Mouse (Mus musculus): ENCODE measurements around the gene Lgals8. TPM values are rescaled to one million over a fixed set of nuclear protein-coding genes. Genes with fewer than 3 reads are reported as not detected.

Gene Lgals8
- polyA plus RNA-seq, 1 experiment from 2014 or later: 11.3 TPM

- Histone ChIP-seq H3K4me3 (replicated peaks) (no peak overlapping the region), H3K4me1 (no peaks in the 10 kb centered on the region), H3K36me3 (replicated peaks) (no peaks in the 10 kb centered on the region), H3K4me2 (no peak overlapping the region), H3K27ac (no peak overlapping the region), H3K27me3 (no peaks in the 10 kb centered on the region), H3K9me3 (no peaks in the 10 kb centered on the region), H3K9ac (no peak overlapping the region)
- ATAC-seq (ENCODE audit: low FRiP score): no peak
- WGBS: 78% methylated on average over 7 of the region's 7 CpGs
Measured at GRCm38 (mm10) chr13:12454686-12455390, 9.9 kb downstream of the Lgals8 start.

DNA sequence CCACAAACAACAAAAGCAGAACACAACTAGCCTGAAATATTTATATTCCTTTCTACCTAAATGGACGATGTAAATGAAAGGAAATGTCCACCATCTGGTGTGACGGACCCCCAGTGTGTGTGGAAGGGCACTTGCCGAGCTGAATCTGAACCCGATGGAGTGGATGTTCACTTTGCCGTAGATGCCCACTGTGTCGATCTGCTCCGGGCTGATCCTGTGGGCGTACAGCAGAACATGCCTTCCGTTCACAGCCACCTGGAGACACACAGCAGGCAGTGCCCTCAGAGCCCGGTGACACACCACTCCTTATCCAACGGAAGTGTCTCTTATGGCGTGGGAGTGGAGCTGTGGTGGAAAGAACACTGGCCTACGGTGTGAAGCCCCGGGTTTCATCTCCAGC, 11.6 kb downstream of the Lgals8 start:
- no peak overlapping the region for H3K9ac ChIP-seq
- H3K4me3 ChIP-seq (replicated peaks): no peak overlapping the region
- ATAC-seq (ENCODE audit: low FRiP score): no peak
- no peak overlapping the region for H3K27ac ChIP-seq
- H3K4me1 ChIP-seq: no peaks in the 10 kb centered on the region
- WGBS: 90% methylated on average over 14 of the region's 14 CpGs
- H3K9me3 ChIP-seq: no peaks in the 10 kb centered on the region
- no peaks in the 10 kb centered on the region for H3K27me3 ChIP-seq
- H3K4me2 ChIP-seq: no peak overlapping the region
- no peaks in the 10 kb centered on the region for H3K36me3 ChIP-seq (replicated peaks)

- Histone ChIP-seq H3K36me3 (replicated peaks) (peaks cover 42% of the 10 kb centered on the region), H3K9ac (no peak overlapping the region), H3K27ac (no peak overlapping the region), H3K4me2 (no peak overlapping the region), H3K9me3 (no peaks in the 10 kb centered on the region), H3K27me3 (no peaks in the 10 kb centered on the region), H3K4me1 (no peaks in the 10 kb centered on the region), H3K4me3 (replicated peaks) (no peak overlapping the region)
- no peak for ATAC-seq (ENCODE audit: low FRiP score)
- 80% methylated on average over 2 of the region's 2 CpGs for WGBS
Measured at GRCm38 (mm10) chr13:12442008-12442587, 22.6 kb downstream of the Lgals8 start.

- WGBS: 90% methylated on average over 6 of the region's 6 CpGs
- H3K36me3 ChIP-seq (replicated peaks): peaks cover 53% of the 10 kb centered on the region
Measured at GRCm38 (mm10) chr13:12440813-12441212, 23.9 kb downstream of the Lgals8 start.

GRCm38 (mm10) chr13:12439586-12439985, 25.2 kb downstream of the Lgals8 start:
- Histone ChIP-seq H3K4me3 (replicated peaks) (no peak overlapping the region), H3K36me3 (replicated peaks) (peaks cover 66% of the 10 kb centered on the region), H3K4me2 (no peak overlapping the region), H3K27ac (no peak overlapping the region), H3K9ac (no peak overlapping the region), H3K27me3 (no peaks in the 10 kb centered on the region), H3K4me1 (no peaks in the 10 kb centered on the region), H3K9me3 (no peaks in the 10 kb centered on the region)
- no peak for ATAC-seq (ENCODE audit: low FRiP score)
- 96% methylated on average over 3 of the region's 3 CpGs for WGBS

More at GRCm38 (mm10) chr13:12440813-12441212, 23.9 kb downstream of the Lgals8 start:
- Histone ChIP-seq H3K9me3 (no peaks in the 10 kb centered on the region), H3K4me2 (no peak overlapping the region), H3K4me3 (replicated peaks) (no peak overlapping the region), H3K27me3 (no peaks in the 10 kb centered on the region), H3K4me1 (no peaks in the 10 kb centered on the region), H3K27ac (no peak overlapping the region), H3K9ac (no peak overlapping the region)
- no peak for ATAC-seq (ENCODE audit: low FRiP score)

DNA sequence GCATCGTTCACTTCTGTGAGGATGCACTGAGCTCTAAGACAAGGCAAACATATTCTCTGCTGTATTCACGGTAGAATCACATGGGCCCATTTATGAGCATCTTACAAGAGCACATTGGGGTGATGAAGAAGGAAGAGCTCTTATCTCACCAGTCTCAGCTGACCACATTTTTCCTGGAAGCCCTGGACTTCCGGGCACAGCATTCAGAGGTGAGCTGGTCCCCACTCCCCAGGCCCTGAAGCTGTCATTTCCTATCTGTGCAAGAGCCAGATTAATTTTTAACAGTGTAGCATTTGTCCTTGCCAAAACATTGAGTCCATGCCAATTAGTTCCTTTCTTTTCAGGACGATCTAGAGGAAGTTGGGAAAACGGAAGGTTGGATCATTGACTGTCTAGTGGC, 30.9 kb downstream of the Lgals8 start:
- no peaks in the 10 kb centered on the region for H3K27me3 ChIP-seq
- no peak for ATAC-seq (ENCODE audit: low FRiP score)
- H3K27ac ChIP-seq: no peak overlapping the region
- H3K9me3 ChIP-seq: no peaks in the 10 kb centered on the region
- WGBS: 94% methylated on average over 5 of the region's 5 CpGs
- no peak overlapping the region for H3K4me2 ChIP-seq
- peaks cover 89% of the 10 kb centered on the region for H3K36me3 ChIP-seq (replicated peaks)
- H3K4me3 ChIP-seq (replicated peaks): no peak overlapping the region
- H3K9ac ChIP-seq: no peak overlapping the region
- no peaks in the 10 kb centered on the region for H3K4me1 ChIP-seq

- Histone ChIP-seq H3K4me2 (no peak overlapping the region), H3K36me3 (replicated peaks) (peaks cover 89% of the 10 kb centered on the region), H3K9ac (no peak overlapping the region), H3K4me1 (no peaks in the 10 kb centered on the region), H3K27ac (no peak overlapping the region), H3K27me3 (no peaks in the 10 kb centered on the region), H3K4me3 (replicated peaks) (no peak overlapping the region), H3K9me3 (no peaks in the 10 kb centered on the region)
- ATAC-seq (ENCODE audit: low FRiP score): no peak
- WGBS: 95% methylated on average over 13 of the region's 13 CpGs
Measured at GRCm38 (mm10) chr13:12428556-12428955, 36.2 kb downstream of the Lgals8 start.

DNA sequence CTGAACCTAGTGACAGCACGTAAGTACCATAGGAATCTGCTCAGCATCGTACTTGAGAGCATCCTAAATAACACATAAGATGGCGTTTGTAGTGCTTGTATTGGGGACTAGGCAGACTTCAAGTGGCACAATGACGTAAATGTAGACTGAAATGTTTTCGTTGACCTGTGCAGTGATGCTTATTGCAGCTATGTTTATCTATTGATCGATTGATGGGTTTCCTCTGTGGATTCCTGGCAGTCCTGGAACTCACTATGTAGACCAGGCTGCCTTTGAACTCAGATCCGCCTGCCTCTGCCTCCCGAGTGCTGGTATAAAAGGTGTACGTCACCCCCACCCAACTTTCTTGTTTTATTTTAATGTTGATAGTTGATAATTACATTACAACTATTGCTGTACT, 44.1 kb downstream of the Lgals8 start:
- 97% methylated on average over 9 of the region's 9 CpGs for WGBS
- Histone ChIP-seq H3K4me1 (no peaks in the 10 kb centered on the region), H3K4me3 (replicated peaks) (no peak overlapping the region), H3K36me3 (replicated peaks) (peaks cover 88% of the 10 kb centered on the region), H3K4me2 (no peak overlapping the region), H3K27me3 (no peaks in the 10 kb centered on the region), H3K9ac (no peak overlapping the region), H3K27ac (no peak overlapping the region), H3K9me3 (no peaks in the 10 kb centered on the region)
- no peak for ATAC-seq (ENCODE audit: low FRiP score)

GRCm38 (mm10) chr13:12412016-12412415, 52.7 kb downstream of the Lgals8 start:
- Histone ChIP-seq H3K9me3 (no peaks in the 10 kb centered on the region), H3K9ac (no peak overlapping the region), H3K27ac (no peak overlapping the region), H3K4me2 (no peak overlapping the region), H3K36me3 (replicated peaks) (peaks cover 68% of the 10 kb centered on the region), H3K4me1 (no peaks in the 10 kb centered on the region), H3K4me3 (replicated peaks) (no peak overlapping the region), H3K27me3 (no peaks in the 10 kb centered on the region)
- no peak for ATAC-seq (ENCODE audit: low FRiP score)
- WGBS: 93% methylated on average over 8 of the region's 8 CpGs

- H3K4me1 ChIP-seq: no peaks in the 10 kb centered on the region
- ATAC-seq (ENCODE audit: low FRiP score): no peak
- peaks cover 56% of the 10 kb centered on the region for H3K36me3 ChIP-seq (replicated peaks)
- H3K27ac ChIP-seq: no peak overlapping the region
- no peak overlapping the region for H3K4me2 ChIP-seq
- H3K9me3 ChIP-seq: no peaks in the 10 kb centered on the region
- 78% methylated on average over 9 of the region's 9 CpGs for WGBS
- no peak overlapping the region for H3K4me3 ChIP-seq (replicated peaks)
- H3K27me3 ChIP-seq: no peaks in the 10 kb centered on the region
- H3K9ac ChIP-seq: no peak overlapping the region
Measured at GRCm38 (mm10) chr13:12408343-12409066, 56.2 kb downstream of the Lgals8 start.

DNA sequence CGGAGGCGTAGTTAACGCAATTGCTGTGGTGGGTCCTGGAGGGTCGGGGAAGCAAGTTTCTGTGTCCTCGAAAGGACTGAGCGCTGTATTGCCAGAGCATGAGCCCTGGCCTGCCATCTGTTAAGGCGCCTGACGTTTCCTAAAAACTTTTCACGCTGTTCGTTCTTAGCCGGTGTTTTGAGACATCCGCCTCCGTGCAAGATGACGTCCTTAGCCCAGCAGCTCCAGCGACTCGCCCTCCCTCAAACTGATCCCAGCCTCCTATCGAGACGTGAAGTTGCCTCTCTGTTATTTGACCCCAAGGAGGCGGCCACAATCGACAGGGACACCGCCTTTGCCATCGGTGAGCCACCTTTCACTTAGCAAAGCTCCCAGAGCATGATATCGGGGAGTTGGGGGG, 69.2 kb downstream of the Lgals8 start:
- peak; percentile 10; the same call in 1 of the 2 replicates for ATAC-seq (ENCODE audit: low FRiP score)
- H3K4me1 ChIP-seq: peaks cover 9% of the 10 kb centered on the region
- H3K27me3 ChIP-seq: peaks cover 11% of the 10 kb centered on the region
- peak overlapping the region; percentile 94 for H3K4me2 ChIP-seq
- peak overlapping the region; percentile 89 for H3K4me3 ChIP-seq (replicated peaks)
- H3K9ac ChIP-seq: peak overlapping the region; percentile 69
- no peak overlapping the region for H3K27ac ChIP-seq
- H3K36me3 ChIP-seq (replicated peaks): peaks cover 15% of the 10 kb centered on the region
- no peaks in the 10 kb centered on the region for H3K9me3 ChIP-seq
- under 1% methylated on average over 23 of the region's 23 CpGs for whole genome bisulfite sequencing

DNA sequence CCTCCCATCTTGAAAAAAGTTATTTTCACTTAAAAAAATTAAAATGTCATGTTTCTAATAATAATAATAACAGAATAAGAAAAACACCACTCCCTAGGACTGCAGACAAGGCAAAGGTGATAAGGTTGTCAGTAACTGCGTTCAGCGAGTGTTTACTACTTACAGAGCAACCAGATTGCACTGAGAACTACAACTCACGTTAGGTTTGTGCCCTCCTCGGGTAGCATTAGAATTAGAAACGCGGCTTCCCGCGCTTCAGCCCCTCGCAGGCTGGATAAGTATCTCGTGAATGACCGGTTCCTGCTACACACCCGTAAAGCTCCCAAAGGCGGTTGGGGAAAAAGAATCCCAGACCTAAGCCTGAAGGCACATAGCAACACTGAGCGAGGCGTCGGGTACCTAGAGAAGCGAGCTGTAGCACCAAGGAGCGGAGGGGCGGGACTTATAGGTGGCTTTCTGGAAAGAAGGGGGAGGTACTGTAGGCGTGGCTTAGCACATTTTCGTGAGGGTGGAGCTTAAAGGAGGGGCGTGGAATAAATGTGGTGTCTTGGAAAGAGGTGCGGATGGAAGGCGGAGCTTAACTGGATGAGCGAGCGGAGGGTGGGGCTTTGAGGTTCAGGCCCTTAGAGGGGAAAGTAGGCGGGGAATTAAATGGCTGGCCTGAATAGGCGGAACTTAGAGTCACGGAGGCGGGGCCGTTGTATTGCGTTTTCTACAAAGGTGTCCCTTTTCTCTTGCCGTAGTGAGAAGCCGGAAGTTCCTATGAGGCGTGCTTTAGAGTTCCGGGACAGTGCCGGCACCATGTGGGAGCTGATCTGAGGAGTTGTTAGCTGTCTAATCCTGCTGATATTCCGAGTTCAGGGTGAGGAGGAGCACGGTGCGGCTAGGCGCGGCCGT, 69.9 kb downstream of the Lgals8 start, which contains the start of gene Heatr1:
TSS of gene Heatr1 (plus strand) at position 419 of the 897 bp plus-strand sequence.
- WGBS: under 1% methylated on average over 43 of the region's 43 CpGs

More for the DNA sequence above, 69.9 kb downstream of the Lgals8 start, which contains the start of gene Heatr1:
- H3K36me3 ChIP-seq (replicated peaks): peaks cover 9% of the 10 kb centered on the region
- no peaks in the 10 kb centered on the region for H3K9me3 ChIP-seq
- ATAC-seq (ENCODE audit: low FRiP score): peak; percentile 96
- H3K27me3 ChIP-seq: peaks cover 11% of the 10 kb centered on the region
- H3K27ac ChIP-seq: 0 out of 2 replicates have a peak within 1 kb of the TSS, but pooled peaks have one; percentile 25
- peak within 1 kb of the TSS; percentile 69 for H3K9ac ChIP-seq
- peak within 1 kb of the TSS; percentile 89 for H3K4me3 ChIP-seq (replicated peaks)
- peak within 1 kb of the TSS; percentile 94 for H3K4me2 ChIP-seq
- H3K4me1 ChIP-seq: peaks cover 9% of the 10 kb centered on the region
